Mouse (Mus musculus): ENCODE measurements at regions not wholly inside any gene's neighbourhood (a gene's known extent, or its start where the extent isn't known, plus 50 kb on each side); places are given as distances from the start of the nearest gene placed in this dataset.

- TF ChIP-seq CTCF (IDR thresholded peaks at IDR 0.05; ENCODE audit: low read depth) (no peak), EP300 (optimal IDR thresholded peaks at IDR 0.05) (no peak)
Measured at GRCm38 (mm10) chr2:170255533-170255932, 107.6 kb upstream of the Zfp217 start.
